In the genomic region with DNA sequence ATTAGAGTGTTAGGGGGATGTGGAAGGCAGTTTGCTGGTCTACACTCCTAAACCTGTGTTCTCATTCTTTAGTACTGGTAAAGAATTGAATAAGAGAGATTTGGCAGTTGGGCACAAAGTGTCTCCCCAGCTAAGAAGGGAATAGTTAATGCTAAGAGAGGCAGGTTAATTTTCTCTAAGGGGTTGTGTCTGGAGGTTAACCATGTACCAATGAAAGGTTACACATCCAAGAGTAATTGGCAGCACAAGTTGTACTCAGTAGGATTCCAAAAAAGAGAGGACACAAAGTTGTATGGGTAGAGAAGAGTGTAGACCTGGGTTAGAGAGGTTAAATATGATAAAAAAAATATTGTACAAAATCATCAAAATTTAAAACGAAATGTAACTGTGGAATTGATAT, we compare ENCODE assay signal across 16 mouse cellular contexts.
"Had no signal": no experiment of that assay in that cellular context is flagged by ENCODE, and none has a peak within 500 bp of the region (broad histone marks: within the 10 kb centered on the region; RNA-seq: fewer than 3 reads in every experiment).

No protein-coding gene starts in this region.

- H3K36me3 ChIP-seq: neural tube, embryonic 13.5 days; neural tube, embryonic 15.5 days; stomach, embryonic 15.5 days had no signal

- H3K9ac ChIP-seq: neural tube, embryonic 13.5 days; neural tube, embryonic 15.5 days; stomach, embryonic 15.5 days had no signal

- H3K27ac ChIP-seq: neural tube, embryonic 13.5 days; neural tube, embryonic 15.5 days; stomach, embryonic 15.5 days; stomach, postnatal 0 days had no signal

- DNase-seq: retina, postnatal 1 day; right cerebral cortex, adult 18-20 months; right cerebral cortex, postnatal 14 days; right cerebral cortex, postnatal 25 days; right cerebral cortex, postnatal 4 days; spleen, adult 18-20 months; thymus, adult 18-20 months; thymus, adult 2 months; thymus, postnatal 14 days; thymus, postnatal 25 days; thymus, postnatal 36 days; thymus, postnatal 4 days had no signal

- H3K27me3 ChIP-seq: neural tube, embryonic 13.5 days; neural tube, embryonic 15.5 days; stomach, embryonic 15.5 days had no signal

- H3K4me1 ChIP-seq: neural tube, embryonic 13.5 days; neural tube, embryonic 15.5 days; stomach, embryonic 15.5 days had no signal

- H3K4me3 ChIP-seq: neural tube, embryonic 13.5 days; neural tube, embryonic 15.5 days; stomach, embryonic 15.5 days had no signal
